Mouse (Mus musculus) effector memory CD4-positive, alpha-beta T cell, adult 7 months (primary cell): Measurements from ENCODE around the gene Mslnl. TPM values are rescaled to one million over a fixed set of nuclear protein-coding genes. Genes with fewer than 3 reads are reported as not detected.

ENCODE experiments used
- polyA plus RNA-seq: library from polyadenylated mRNA; unstranded; fragments of 100-300 nt; shearing (Covaris generic); gene quantifications from one replicate; pipeline ENCODE4 v1.2.1, GENCODE M21; 2017

The Mslnl gene
- not detected for polyA plus RNA-seq

GRCm38 (mm10) chr17:25735745-25736144, at the start of gene Mslnl:
Gene Mslnl (plus strand): TSS chr17:25736042.

GRCm38 (mm10) chr17:25716711-25717637, 18.9 kb upstream of the Mslnl start, which contains the start of gene Gng13:
Gene Gng13 (plus strand): TSS chr17:25717171.

DNA sequence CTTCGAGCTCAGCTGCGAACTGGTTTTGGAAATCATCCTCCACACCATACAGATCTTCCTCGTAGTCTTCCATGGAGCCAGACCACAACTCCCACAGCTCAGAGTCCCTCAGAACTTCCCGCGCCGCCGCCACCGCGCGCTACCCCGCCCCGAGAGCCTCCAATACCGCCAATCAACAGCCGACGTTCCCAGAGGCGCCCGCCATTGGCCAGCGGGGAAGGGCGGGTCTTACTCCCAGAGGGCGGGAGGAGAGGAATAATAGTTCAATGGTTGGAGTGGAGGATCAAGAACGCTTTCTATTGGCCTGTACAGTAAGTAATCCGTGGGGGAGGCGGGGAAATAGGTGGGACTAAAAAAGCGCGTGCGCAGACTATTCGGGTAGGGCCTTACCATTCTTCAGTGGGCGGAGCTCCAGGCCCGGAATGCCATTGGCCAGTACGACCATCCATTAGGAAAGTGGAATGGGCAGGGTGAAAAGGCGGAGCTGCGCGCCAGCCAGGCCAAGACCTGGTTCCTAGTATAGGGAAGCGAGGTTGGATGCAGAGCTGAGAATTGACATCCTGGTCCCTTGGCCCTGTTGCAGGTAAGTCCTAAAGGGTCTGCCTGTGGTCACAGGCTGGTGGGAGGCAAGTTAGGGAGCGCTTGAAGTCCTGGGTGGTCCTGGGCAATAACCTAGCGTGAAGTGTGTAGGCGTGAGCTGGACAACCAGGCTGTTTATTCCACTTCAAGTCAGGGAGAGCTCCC, 8.4 kb upstream of the Mslnl start, which contains the start of the genes Chtf18 and Rpusd1:
Chtf18 (minus strand) TSS at position 155 of the 744 bp plus-strand sequence.
Rpusd1 (plus strand) TSS at position 406 of the 744 bp plus-strand sequence.

DNA sequence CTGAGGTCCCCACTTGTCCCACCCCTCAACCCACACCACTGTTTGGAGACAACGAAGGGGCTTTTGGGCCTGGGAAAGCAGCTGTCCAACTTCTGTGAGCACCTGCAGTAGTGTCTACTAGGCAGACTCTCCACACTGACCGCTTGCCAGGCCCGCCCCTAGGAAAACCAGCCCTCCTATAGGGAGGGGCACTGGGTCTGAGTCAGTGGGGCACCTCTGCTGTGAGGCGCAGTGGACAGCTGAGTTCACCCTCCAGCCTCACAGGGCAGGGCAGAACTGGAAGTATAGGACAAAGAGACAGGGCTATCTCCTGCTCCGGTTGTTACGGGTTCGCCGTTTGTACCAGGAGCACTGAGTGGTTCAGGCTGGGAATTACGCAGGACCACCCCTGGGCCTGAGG, 18.4 kb downstream of the Mslnl start, which contains the start of gene Msln:
Msln (minus strand) TSS at position 138 of the 400 bp plus-strand sequence.

GRCm38 (mm10) chr17:25773549-25774120, 37.8 kb downstream of the Mslnl start, which contains the start of gene Narfl:
Gene Narfl (plus strand): TSS chr17:25773776.

GRCm38 (mm10) chr17:25785281-25785745, 49.5 kb downstream of the Mslnl start, which contains the start of gene Haghl:
Gene Haghl (minus strand): TSS chr17:25785673.

DNA sequence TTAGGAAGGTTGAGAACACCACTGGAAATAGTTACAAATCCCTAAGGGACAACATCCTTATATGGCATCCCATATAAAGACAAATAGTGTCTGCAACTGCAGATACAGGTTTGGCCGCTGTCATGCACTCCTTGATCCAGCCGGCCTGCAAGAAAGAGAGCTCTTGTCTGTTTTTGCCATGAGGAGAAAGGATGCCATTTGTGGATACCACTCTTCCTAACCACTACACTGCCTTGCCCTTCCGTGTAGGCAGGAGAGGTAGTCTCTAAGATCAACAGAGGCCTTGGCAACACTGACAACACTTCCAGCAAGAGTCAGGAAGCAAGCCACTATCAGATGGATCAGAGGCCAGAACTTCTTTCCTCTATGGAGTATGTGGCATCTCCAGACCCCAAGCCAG, 50.4 kb downstream of the Mslnl start, which contains the start of gene Ccdc78:
Ccdc78 (plus strand) TSS at position 301 of the 400 bp plus-strand sequence.

GRCm38 (mm10) chr17:25792615-25793014, 56.8 kb downstream of the Mslnl start, which contains the start of gene Fam173a:
Gene Fam173a (minus strand): TSS chr17:25792901.

GRCm38 (mm10) chr17:25795609-25796092, 59.8 kb downstream of the Mslnl start, which contains the start of gene AC134908.4:
Gene AC134908.4 (minus strand): TSS chr17:25795659.

GRCm38 (mm10) chr17:25796951-25797369, 61.1 kb downstream of the Mslnl start, which contains the start of gene Metrn:
Gene Metrn (minus strand): TSS chr17:25797136.

Other genes starting within 250 kb of the Mslnl start
- gene Sstr5, start 238.8 kb upstream of the Mslnl start, polyA plus RNA-seq: not detected
- gene Sox8, start 165.4 kb upstream of the Mslnl start, polyA plus RNA-seq: not detected
- 15.7 TPM for gene Lmf1, start 157.0 kb upstream of the Mslnl start, polyA plus RNA-seq
- not detected for gene Gng13, start 18.9 kb upstream of the Mslnl start, polyA plus RNA-seq
- gene Chtf18, start 8.6 kb upstream of the Mslnl start, polyA plus RNA-seq: 5.7 TPM
- gene Rpusd1, start 8.4 kb upstream of the Mslnl start, polyA plus RNA-seq: 4.0 TPM
- 0.67 TPM for gene Msln, start 18.3 kb downstream of the Mslnl start, polyA plus RNA-seq
- gene Narfl, start 37.7 kb downstream of the Mslnl start, polyA plus RNA-seq: 20.4 TPM
- gene Haghl, start 49.6 kb downstream of the Mslnl start, polyA plus RNA-seq: 26.4 TPM
- gene Ccdc78, start 50.5 kb downstream of the Mslnl start, polyA plus RNA-seq: 0.69 TPM
- gene Fam173a, start 56.9 kb downstream of the Mslnl start, polyA plus RNA-seq: 121 TPM
- not detected for gene AC134908.4, start 59.6 kb downstream of the Mslnl start, polyA plus RNA-seq
- 26.0 TPM for gene Metrn, start 61.1 kb downstream of the Mslnl start, polyA plus RNA-seq
- gene Fbxl16, start 73.0 kb downstream of the Mslnl start, polyA plus RNA-seq: 0.18 TPM
- 24.5 TPM for gene Wdr24, start 87.6 kb downstream of the Mslnl start, polyA plus RNA-seq
- gene Jmjd8, start 92.8 kb downstream of the Mslnl start, polyA plus RNA-seq: 18.4 TPM
- gene Stub1, start 97.4 kb downstream of the Mslnl start, polyA plus RNA-seq: 132 TPM
- gene Rhbdl1, start 101.3 kb downstream of the Mslnl start, polyA plus RNA-seq: 0.55 TPM
- gene Gm20683, start 105.7 kb downstream of the Mslnl start, polyA plus RNA-seq: 0.46 TPM
- gene Rhot2, start 108.8 kb downstream of the Mslnl start, polyA plus RNA-seq: 18.4 TPM
- gene Wdr90, start 125.5 kb downstream of the Mslnl start, polyA plus RNA-seq: 11.1 TPM
- 4.1 TPM for gene Mcrip2, start 132.7 kb downstream of the Mslnl start, polyA plus RNA-seq
- 41.4 TPM for gene Mettl26, start 139.0 kb downstream of the Mslnl start, polyA plus RNA-seq
- gene Wfikkn1, start 144.8 kb downstream of the Mslnl start, polyA plus RNA-seq: 0.49 TPM
- 15.3 TPM for gene Rab40c, start 183.7 kb downstream of the Mslnl start, polyA plus RNA-seq
- gene Pigq, start 208.9 kb downstream of the Mslnl start, polyA plus RNA-seq: 44.1 TPM
- gene Nhlrc4, start 208.9 kb downstream of the Mslnl start, polyA plus RNA-seq: not detected
- gene A930017K11Rik, start 216.5 kb downstream of the Mslnl start, polyA plus RNA-seq: not detected
- gene Capn15, start 249.8 kb downstream of the Mslnl start, polyA plus RNA-seq: 18.6 TPM